Mouse (Mus musculus): ENCODE results near the gene Grin2b.

GRCm38 (mm10) chr6:135827942-135828341 is 345.4 kb downstream of the Grin2b start:
- TF ChIP-seq CTCF (IDR thresholded peaks at IDR 0.05; ENCODE audit: borderline replicate concordance, extremely low read depth, insufficient read depth, insufficient read length) (peak; percentile 80; the same call in 1 of the 2 replicates), POLR2A (IDR thresholded peaks at IDR 0.05; ENCODE audit: borderline replicate concordance, extremely low read depth, insufficient read depth, insufficient read length, poor library complexity, severe bottlenecking) (no peak)

All from brain, embryonic 14.5 days (tissue).